10 mouse cellular contexts compared by ENCODE assay signal in the genomic region with DNA sequence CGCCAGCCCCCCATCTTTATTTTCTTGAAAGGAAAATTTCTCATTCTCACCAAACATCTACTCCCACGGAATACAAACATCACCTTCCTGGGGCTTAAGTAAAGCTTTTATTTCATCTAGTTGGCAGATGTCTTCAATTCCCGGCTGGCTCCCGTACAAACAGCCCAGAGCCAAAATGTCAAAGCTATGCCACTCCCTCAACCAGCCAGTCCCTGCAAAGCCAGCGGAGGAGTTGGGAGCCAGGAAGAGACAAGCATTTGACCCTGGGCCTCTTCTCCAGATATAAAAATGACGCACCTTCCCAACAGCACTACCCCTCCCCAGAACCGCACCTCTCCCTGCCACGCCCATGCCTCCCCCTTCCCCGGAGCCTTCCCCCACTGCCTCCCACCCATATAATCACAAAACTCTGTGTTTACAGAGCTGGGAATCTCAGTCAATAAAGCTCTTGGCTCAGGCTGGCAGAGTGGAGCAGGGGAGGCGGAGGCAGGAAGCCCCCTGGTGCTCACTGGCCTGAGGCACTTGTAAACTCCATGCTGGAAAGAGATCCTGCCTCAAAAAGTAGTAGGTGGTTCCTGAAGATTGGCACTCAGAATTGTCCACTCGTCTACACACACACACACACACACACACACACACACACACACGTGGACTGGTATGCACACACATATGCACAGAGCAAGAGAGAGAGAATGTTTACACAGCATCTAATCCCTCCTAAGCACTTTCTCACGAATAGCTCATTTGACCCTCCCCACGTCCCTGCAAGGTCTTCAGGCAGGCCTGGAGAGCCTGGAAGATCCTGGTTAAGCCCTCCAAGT.
A peak's percentile ranks its signal among the peaks of the same experiment; 100 is the strongest.
DNase-seq lines count a peak whose midpoint lies in the region; ATAC-seq and TF ChIP-seq lines count a peak whose summit lies in the region.
"Had no signal": no experiment of that assay in that cellular context is flagged by ENCODE, and none has a peak within 500 bp of the region (broad histone marks: within the 10 kb centered on the region; RNA-seq: fewer than 3 reads in every experiment).

No protein-coding gene starts in this region.

- WGBS in forebrain, embryonic 15.5 days, result 58% methylated on average over 14 of the region's 14 CpGs
- 53% methylated on average over 14 of the region's 14 CpGs for WGBS in forebrain, embryonic 16.5 days
- whole genome bisulfite sequencing in lung, adult 2 months, result 32% methylated on average over 14 of the region's 14 CpGs
- 55% methylated on average over 14 of the region's 14 CpGs for WGBS in kidney, embryonic 14.5 days

- TF ChIP-seq CTCF in lung, adult 2 months (IDR thresholded peaks at IDR 0.05; ENCODE audit: insufficient read depth, low read length), result no peak

- peaks cover 9% of the 10 kb centered on the region; the same call in 1 of the 2 replicates for H3K4me1 ChIP-seq in forebrain, embryonic 15.5 days
- peaks cover 5% of the 10 kb centered on the region; the same call in 1 of the 2 replicates for H3K4me1 ChIP-seq in forebrain, embryonic 16.5 days (replicated peaks; ENCODE audit: control insufficient read depth, insufficient read depth, low read length)
- H3K4me1 ChIP-seq in lung, adult 2 months (ENCODE audit: control insufficient read depth, insufficient read depth, low read length), result 0 out of 2 replicates have a peak, but pooled peaks cover 2% of the 10 kb centered on the region
- no peaks in the 10 kb centered on the region for H3K4me1 ChIP-seq in kidney, embryonic 14.5 days (ENCODE audit: control insufficient read depth, insufficient read depth, low read length)

- no peak overlapping the region for H3K4me2 ChIP-seq in forebrain, embryonic 15.5 days (replicated peaks)
- H3K4me2 ChIP-seq in forebrain, embryonic 16.5 days (ENCODE audit: low read length), result no peak overlapping the region
- H3K4me2 ChIP-seq in kidney, embryonic 14.5 days (replicated peaks; ENCODE audit: low read depth, low read length), result no peak overlapping the region

- no peak overlapping the region for H3K9ac ChIP-seq in forebrain, embryonic 15.5 days (replicated peaks)
- H3K9ac ChIP-seq in forebrain, embryonic 16.5 days (replicated peaks; ENCODE audit: low read depth, low read length), result no peak overlapping the region
- H3K9ac ChIP-seq in kidney, embryonic 14.5 days (ENCODE audit: low read depth, low read length), result no peak overlapping the region

- H3K4me3 ChIP-seq in forebrain, embryonic 15.5 days, result no peak overlapping the region
- no peak overlapping the region for H3K4me3 ChIP-seq in forebrain, embryonic 16.5 days (replicated peaks; ENCODE audit: low read length)
- H3K4me3 ChIP-seq in lung, adult 2 months (replicated peaks; ENCODE audit: extremely low read depth, low read depth, low read length), result no peak overlapping the region
- no peak overlapping the region for H3K4me3 ChIP-seq in kidney, embryonic 14.5 days (ENCODE audit: low read length)

- H3K9me3 ChIP-seq in forebrain, embryonic 15.5 days, result no peaks in the 10 kb centered on the region
- no peaks in the 10 kb centered on the region for H3K9me3 ChIP-seq in forebrain, embryonic 16.5 days (ENCODE audit: control insufficient read depth, low read length)
- H3K9me3 ChIP-seq in kidney, embryonic 14.5 days (ENCODE audit: control insufficient read depth, low read length), result no peaks in the 10 kb centered on the region

- TF ChIP-seq POLR2A in lung, adult 2 months (IDR thresholded peaks at IDR 0.05; ENCODE audit: borderline replicate concordance, extremely low read depth, low read depth, low read length), result no peak

- no peaks in the 10 kb centered on the region for H3K27me3 ChIP-seq in forebrain, embryonic 15.5 days
- no peaks in the 10 kb centered on the region for H3K27me3 ChIP-seq in forebrain, embryonic 16.5 days (replicated peaks; ENCODE audit: control insufficient read depth, insufficient read depth, low read length)
- H3K27me3 ChIP-seq in kidney, embryonic 14.5 days (ENCODE audit: control insufficient read depth, insufficient read depth, low read length), result no peaks in the 10 kb centered on the region

- DNase-seq in lung, adult 18-20 months, result peak; percentile 34 to 37
- no peak for DNase-seq in lung, adult 2 months
- DNase-seq in fat pad, adult 2 months (ENCODE audit: extremely low read depth, low read depth, low spot score), result peak; percentile 93
- peak; percentile 17 to 43 for DNase-seq in lung, postnatal 4 days
- no peak for DNase-seq in left cerebral cortex, postnatal 10 days (ENCODE audit: extremely low spot score in 1 of 2, low spot score in 2 of 2)
- DNase-seq: kidney, adult 9 months had no signal

- peak overlapping the region; percentile 6; the same call in 1 of the 2 replicates for H3K27ac ChIP-seq in forebrain, embryonic 15.5 days (replicated peaks)
- no peak overlapping the region; the same call in 1 of the 2 replicates for H3K27ac ChIP-seq in forebrain, embryonic 16.5 days (ENCODE audit: low read length)
- no peak overlapping the region for H3K27ac ChIP-seq in kidney, embryonic 14.5 days (ENCODE audit: low read depth, low read length)

- no peak for ATAC-seq in forebrain, embryonic 15.5 days (replicated peaks)
- no peak for ATAC-seq in forebrain, embryonic 16.5 days
- ATAC-seq in kidney, embryonic 14.5 days (ENCODE audit: low FRiP score, low TSS enrichment), result no peak
- ATAC-seq: midbrain, embryonic 16.5 days had no signal

- intact Hi-C loops in left cerebral cortex, postnatal 10 days (cut with DNase I), result no loop called here

- H3K36me3 ChIP-seq in forebrain, embryonic 15.5 days, result no peaks in the 10 kb centered on the region
- no peaks in the 10 kb centered on the region for H3K36me3 ChIP-seq in forebrain, embryonic 16.5 days (ENCODE audit: control insufficient read depth, insufficient read depth)
- H3K36me3 ChIP-seq in kidney, embryonic 14.5 days (ENCODE audit: control insufficient read depth, insufficient read depth, low read length), result no peaks in the 10 kb centered on the region

Comparison
In these comparisons a context has a peak if more than half of its experiments do, and no peak if none do; other contexts are left out.
1. DNase-seq: peak in lung, adult 18-20 months (2 of 2), fat pad, adult 2 months (single experiment) and lung, postnatal 4 days (2 of 2); none in lung, adult 2 months (single experiment) and left cerebral cortex, postnatal 10 days (0 of 2).